Mouse (Mus musculus): ENCODE measurements around the gene Gm853.

Gene Gm853

GRCm38 (mm10) chr4:130213197-130213596 lies 9.0 kb downstream of the Gm853 start:
- DNase-seq: no peak

GRCm38 (mm10) chr4:130212421-130212820 lies 9.8 kb downstream of the Gm853 start:
- DNase-seq: no peak

GRCm38 (mm10) chr4:130211870-130212269 lies 10.3 kb downstream of the Gm853 start:
- DNase-seq: no peak

GRCm38 (mm10) chr4:130198694-130199670 lies 23.2 kb downstream of the Gm853 start:
- peak; percentile 88 for DNase-seq

GRCm38 (mm10) chr4:130196542-130196941 lies 25.7 kb downstream of the Gm853 start:
- DNase-seq: no peak

GRCm38 (mm10) chr4:130195924-130196323 lies 26.3 kb downstream of the Gm853 start:
- no peak for DNase-seq

GRCm38 (mm10) chr4:130192266-130192665 lies 29.9 kb downstream of the Gm853 start:
- no peak for DNase-seq

- no peak for DNase-seq
Measured at GRCm38 (mm10) chr4:130189606-130190005, 32.6 kb downstream of the Gm853 start.

GRCm38 (mm10) chr4:130188806-130189297 lies 33.3 kb downstream of the Gm853 start:
- DNase-seq: peak; percentile 76

GRCm38 (mm10) chr4:130186891-130187290 lies 35.3 kb downstream of the Gm853 start:
- no peak for DNase-seq

- no peak for DNase-seq
Measured at GRCm38 (mm10) chr4:130186450-130186849, 35.8 kb downstream of the Gm853 start.

- DNase-seq: no peak
Measured at GRCm38 (mm10) chr4:130183879-130184278, 38.3 kb downstream of the Gm853 start.

- no peak for DNase-seq
Measured at GRCm38 (mm10) chr4:130183023-130183422, 39.2 kb downstream of the Gm853 start.

GRCm38 (mm10) chr4:130181886-130182285 lies 40.3 kb downstream of the Gm853 start:
- no peak for DNase-seq

- DNase-seq: no peak
Measured at GRCm38 (mm10) chr4:130180909-130181602, 41.1 kb downstream of the Gm853 start.

- no peak for DNase-seq
Measured at GRCm38 (mm10) chr4:130179876-130180275, 42.3 kb downstream of the Gm853 start.

GRCm38 (mm10) chr4:130177536-130177935 lies 44.7 kb downstream of the Gm853 start:
- DNase-seq: no peak

GRCm38 (mm10) chr4:130177087-130177486 lies 45.1 kb downstream of the Gm853 start:
- DNase-seq: no peak

- no peak for DNase-seq
Measured at GRCm38 (mm10) chr4:130176156-130176720, 46.0 kb downstream of the Gm853 start.

- no peak for DNase-seq
Measured at GRCm38 (mm10) chr4:130175072-130175711, 47.0 kb downstream of the Gm853 start, which contains the start of gene Tinagl1. Gene Tinagl1, minus strand, starts transcription at chr4:130175122.

- DNase-seq: no peak
Measured at GRCm38 (mm10) chr4:130174335-130175031, 47.7 kb downstream of the Gm853 start.

- DNase-seq: peak; percentile 16
Measured at GRCm38 (mm10) chr4:130173911-130174311, 48.3 kb downstream of the Gm853 start.
